Mouse (Mus musculus) bone marrow macrophage, adult 2 months (primary cell): Measurements from ENCODE around the gene Amacr.

ENCODE experiments used
- CTCF ChIP-seq: IDR thresholded peaks from 2 replicates; pipeline ENCODE4 v1.5.1; 2012; ENCODE audit warnings: low read depth, mild to moderate bottlenecking, low read length, moderate library complexity
- POLR2A ChIP-seq: IDR thresholded peaks from 2 replicates; pipeline ENCODE4 v1.6.1; 2012; ENCODE audit warnings: mild to moderate bottlenecking, low read depth, low read length, borderline replicate concordance

GRCm38 (mm10) chr15:11037711-11038110, 56.2 kb downstream of the Amacr start, which contains the start of gene Rxfp3:
- TF ChIP-seq POLR2A, result no peak
- TF ChIP-seq CTCF, result no peak
